Mouse (Mus musculus): Measurements from ENCODE around the gene Gm38394. TPM values are rescaled to one million over a fixed set of nuclear protein-coding genes. Genes with fewer than 3 reads are reported as not detected.
"Not testable (repeated sequence)": the region's sequence is repeated elsewhere in the genome, so short reads cannot be mapped to it uniquely, and the experiment has no call there.

The Gm38394 gene
- polyA plus RNA-seq, 1 experiment from 2014 or later = 3.9 TPM

GRCm38 (mm10) chr1:133685749-133686519, 24.8 kb upstream of the Gm38394 start:
- Histone ChIP-seq H3K36me3 (no peaks in the 10 kb centered on the region), H3K4me1 (replicated peaks) (peaks cover 13% of the 10 kb centered on the region), H3K27me3 (ENCODE audit: insufficient read depth, poor library complexity, severe bottlenecking) (no peaks in the 10 kb centered on the region), H3K4me3 (no peak overlapping the region), H3K9me3 (no peaks in the 10 kb centered on the region), H3K27ac (no peak overlapping the region)
- DNase-seq (ENCODE audit: low spot score) = no peak
- 84% methylated on average over 10 of the region's 10 CpGs for WGBS

GRCm38 (mm10) chr1:133671801-133672200, 10.7 kb upstream of the Gm38394 start:
- no peaks in the 10 kb centered on the region for H3K36me3 ChIP-seq
- no peaks in the 10 kb centered on the region for H3K27me3 ChIP-seq (ENCODE audit: insufficient read depth, poor library complexity, severe bottlenecking)
- no peak for DNase-seq (ENCODE audit: low spot score)
- H3K27ac ChIP-seq = no peak overlapping the region
- WGBS = 80% methylated on average over 3 of the region's 3 CpGs
- no peaks in the 10 kb centered on the region for H3K9me3 ChIP-seq
- H3K4me1 ChIP-seq (replicated peaks) = no peaks in the 10 kb centered on the region
- no peak overlapping the region for H3K4me3 ChIP-seq

- Histone ChIP-seq H3K9me3 (no peaks in the 10 kb centered on the region), H3K36me3 (no peaks in the 10 kb centered on the region), H3K27me3 (ENCODE audit: insufficient read depth, poor library complexity, severe bottlenecking) (no peaks in the 10 kb centered on the region), H3K4me1 (replicated peaks) (no peaks in the 10 kb centered on the region), H3K4me3 (no peak overlapping the region), H3K27ac (no peak overlapping the region)
- no peak for DNase-seq (ENCODE audit: low spot score)
- 95% methylated on average over 3 of the region's 3 CpGs for whole genome bisulfite sequencing
These were observed 10.1 kb upstream of the Gm38394 start for GRCm38 (mm10) chr1:133671266-133671665.

- Histone ChIP-seq H3K9me3 (no peaks in the 10 kb centered on the region), H3K27ac (no peak overlapping the region), H3K4me3 (no peak overlapping the region), H3K36me3 (no peaks in the 10 kb centered on the region), H3K27me3 (ENCODE audit: insufficient read depth, poor library complexity, severe bottlenecking) (no peaks in the 10 kb centered on the region), H3K4me1 (replicated peaks) (no peaks in the 10 kb centered on the region)
- no peak for DNase-seq (ENCODE audit: low spot score)
- 86% methylated on average over 6 of the region's 6 CpGs for WGBS
These were observed 9.7 kb upstream of the Gm38394 start for GRCm38 (mm10) chr1:133670776-133671175.

- DNase-seq (ENCODE audit: low spot score) = no peak
- no peak overlapping the region for H3K4me3 ChIP-seq
- H3K4me1 ChIP-seq (replicated peaks) = no peaks in the 10 kb centered on the region
- no peaks in the 10 kb centered on the region for H3K36me3 ChIP-seq
- no peak overlapping the region for H3K27ac ChIP-seq
- no peaks in the 10 kb centered on the region for H3K27me3 ChIP-seq (ENCODE audit: insufficient read depth, poor library complexity, severe bottlenecking)
- no peaks in the 10 kb centered on the region for H3K9me3 ChIP-seq
- 87% methylated on average over 12 of the region's 12 CpGs for WGBS
These were observed 9.1 kb upstream of the Gm38394 start for GRCm38 (mm10) chr1:133670190-133670589.

GRCm38 (mm10) chr1:133668618-133669017, 7.5 kb upstream of the Gm38394 start:
- WGBS = 89% methylated on average over 3 of the region's 3 CpGs

GRCm38 (mm10) chr1:133667721-133668120, 6.6 kb upstream of the Gm38394 start:
- Histone ChIP-seq H3K4me1 (replicated peaks) (no peaks in the 10 kb centered on the region), H3K36me3 (no peaks in the 10 kb centered on the region), H3K9me3 (no peaks in the 10 kb centered on the region), H3K27me3 (ENCODE audit: insufficient read depth, poor library complexity, severe bottlenecking) (no peaks in the 10 kb centered on the region), H3K4me3 (no peak overlapping the region), H3K27ac (no peak overlapping the region)
- DNase-seq (ENCODE audit: low spot score) = no peak
- WGBS = 24% methylated on average over 7 of the region's 7 CpGs

More at GRCm38 (mm10) chr1:133668618-133669017, 7.5 kb upstream of the Gm38394 start:
- Histone ChIP-seq H3K27me3 (ENCODE audit: insufficient read depth, poor library complexity, severe bottlenecking) (no peaks in the 10 kb centered on the region), H3K27ac (no peak overlapping the region), H3K4me3 (no peak overlapping the region), H3K4me1 (replicated peaks) (no peaks in the 10 kb centered on the region), H3K9me3 (no peaks in the 10 kb centered on the region), H3K36me3 (no peaks in the 10 kb centered on the region)
- no peak for DNase-seq (ENCODE audit: low spot score)

- WGBS = 87% methylated on average over 8 of the region's 8 CpGs
These were observed 4.6 kb upstream of the Gm38394 start for GRCm38 (mm10) chr1:133665713-133666112.

GRCm38 (mm10) chr1:133664203-133664970, 3.3 kb upstream of the Gm38394 start:
- Histone ChIP-seq H3K4me1 (replicated peaks) (peaks cover 12% of the 10 kb centered on the region), H3K4me3 (no peak overlapping the region), H3K27ac (no peak overlapping the region), H3K27me3 (ENCODE audit: insufficient read depth, poor library complexity, severe bottlenecking) (no peaks in the 10 kb centered on the region), H3K36me3 (peaks cover 4% of the 10 kb centered on the region), H3K9me3 (no peaks in the 10 kb centered on the region)
- no peak for DNase-seq (ENCODE audit: low spot score)
- 55% methylated on average over 11 of the region's 11 CpGs for WGBS

More at GRCm38 (mm10) chr1:133665713-133666112, 4.6 kb upstream of the Gm38394 start:
- H3K9me3 ChIP-seq; H3K27ac ChIP-seq; H3K4me1 ChIP-seq (replicated peaks); H3K36me3 ChIP-seq; DNase-seq (ENCODE audit: low spot score); H3K27me3 ChIP-seq (ENCODE audit: insufficient read depth, poor library complexity, severe bottlenecking); H3K4me3 ChIP-seq: not testable (repeated sequence)

- H3K9me3 ChIP-seq = no peaks in the 10 kb centered on the region
- DNase-seq (ENCODE audit: low spot score) = no peak
- peaks cover 21% of the 10 kb centered on the region for H3K4me1 ChIP-seq (replicated peaks)
- no peaks in the 10 kb centered on the region for H3K27me3 ChIP-seq (ENCODE audit: insufficient read depth, poor library complexity, severe bottlenecking)
- H3K36me3 ChIP-seq = peaks cover 14% of the 10 kb centered on the region
- no peak overlapping the region for H3K27ac ChIP-seq
- WGBS = 86% methylated on average over 4 of the region's 4 CpGs
- H3K4me3 ChIP-seq = no peak overlapping the region
These were observed 2.3 kb upstream of the Gm38394 start for GRCm38 (mm10) chr1:133663427-133663826.

GRCm38 (mm10) chr1:133662941-133663340, 1.8 kb upstream of the Gm38394 start:
- Histone ChIP-seq H3K27ac (no peak overlapping the region), H3K36me3 (peaks cover 18% of the 10 kb centered on the region), H3K27me3 (ENCODE audit: insufficient read depth, poor library complexity, severe bottlenecking) (no peaks in the 10 kb centered on the region), H3K4me1 (replicated peaks) (peaks cover 24% of the 10 kb centered on the region), H3K9me3 (no peaks in the 10 kb centered on the region), H3K4me3 (no peak overlapping the region)
- 94% methylated on average over 7 of the region's 7 CpGs for WGBS
- no peak for DNase-seq (ENCODE audit: low spot score)

- peak; percentile 82 for DNase-seq (ENCODE audit: low spot score)
- 2% methylated on average over 41 of the region's 41 CpGs for WGBS
- peak within 1 kb of the TSS; percentile 97 for H3K27ac ChIP-seq
These were observed 484 bp downstream of the Gm38394 start, which contains the start of gene Zbed6 for GRCm38 (mm10) chr1:133660466-133661202. Zbed6 (minus strand) TSS chr1:133660885.

More at GRCm38 (mm10) chr1:133660466-133661202, 484 bp downstream of the Gm38394 start, which contains the start of gene Zbed6:
- Histone ChIP-seq H3K4me3 (peak within 1 kb of the TSS; percentile 90), H3K27me3 (ENCODE audit: insufficient read depth, poor library complexity, severe bottlenecking) (no peaks in the 10 kb centered on the region), H3K36me3 (peaks cover 40% of the 10 kb centered on the region), H3K9me3 (no peaks in the 10 kb centered on the region), H3K4me1 (replicated peaks) (peaks cover 37% of the 10 kb centered on the region)
